Comparison of ENCODE assay signal across 17 mouse cellular contexts in genomic region chr1:132628599-132628998, GRCm38 (mm10).
"Had no signal": no experiment of that assay in that cellular context is flagged by ENCODE, and none has a peak within 500 bp of the region (broad histone marks: within the 10 kb centered on the region; RNA-seq: fewer than 3 reads in every experiment).

No protein-coding gene starts in this region.

- H3K27me3 ChIP-seq: midbrain, embryonic 12.5 days; neural tube, embryonic 13.5 days; neural tube, embryonic 15.5 days had no signal

- H3K27ac ChIP-seq: midbrain, embryonic 10.5 days; midbrain, embryonic 12.5 days; neural tube, embryonic 13.5 days; neural tube, embryonic 15.5 days had no signal

- H3K4me3 ChIP-seq: midbrain, embryonic 10.5 days; midbrain, embryonic 12.5 days; myocyte; neural tube, embryonic 13.5 days; neural tube, embryonic 15.5 days had no signal

- DNase-seq: lung, embryonic 14.5 days; lung, postnatal 10 days; lung, postnatal 4 days; midbrain, embryonic 14.5 days; retina, postnatal 1 day; right cerebral cortex, adult 18-20 months; right cerebral cortex, postnatal 25 days; right cerebral cortex, postnatal 4 days; spleen, adult 18-20 months; thymus, adult 18-20 months; thymus, postnatal 14 days; thymus, postnatal 36 days had no signal
